Mouse (Mus musculus): ENCODE data around the gene Gimap3. TPM values are rescaled to one million over a fixed set of nuclear protein-coding genes. Genes with fewer than 3 reads are reported as not detected.

The Gimap3 gene
- total RNA-seq, 2 experiments from 2014 or later, result not detected

Other genes with a start within 250 kb of the Gimap3 start
- gene Atp6v0e2, start 233.2 kb downstream of the Gimap3 start, total RNA-seq (2021), result 100 to 1,000 TPM; 485 to 501 TPM
- gene Lrrc61, start 216.1 kb downstream of the Gimap3 start, total RNA-seq (2021), result 10 to 100 TPM; 28.9 to 31.6 TPM
- gene Rarres2, start 198.1 kb downstream of the Gimap3 start, total RNA-seq (2021), result 1 to 10 TPM; 6.2 to 7.0 TPM
- gene Gm45021, start 181.2 kb downstream of the Gimap3 start, total RNA-seq (2021), result not detected
- gene Repin1, start 177.0 kb downstream of the Gimap3 start, total RNA-seq (2021), result 10 to 100 TPM; 28.0 to 29.5 TPM
- not detected for gene Gm44965, start 176.9 kb downstream of the Gimap3 start, total RNA-seq (2021)
- gene Zfp775, start 168.8 kb downstream of the Gimap3 start, total RNA-seq (2021), result 1 to 10 TPM; 5.8 to 6.8 TPM
- gene AI854703, start 144.1 kb downstream of the Gimap3 start, total RNA-seq (2021), result 10 to 100 TPM; 17.1 to 17.3 TPM
- 1 to 10 TPM; 1.3 to 1.8 TPM for gene Gimap8, start 123.6 kb downstream of the Gimap3 start, total RNA-seq (2021)
- gene Gimap9, start 94.7 kb downstream of the Gimap3 start, total RNA-seq (2021), result 1 to 10 TPM; 1.2 to 1.4 TPM
- gene Gimap4, start 86.3 kb downstream of the Gimap3 start, total RNA-seq (2021), result under 1 TPM; 0.55 to 0.66 TPM
- gene Gimap6, start 62.6 kb downstream of the Gimap3 start, total RNA-seq (2021), result 1 to 10 TPM; 6.5 to 7.0 TPM
- gene Gm28053, start 52.2 kb downstream of the Gimap3 start, total RNA-seq (2021), result not detected
- gene Gimap7, start 52.2 kb downstream of the Gimap3 start, total RNA-seq (2021), result not detected
- 1 to 10 TPM; 3.1 to 3.4 TPM for gene Gimap1, start 31.8 kb downstream of the Gimap3 start, total RNA-seq (2021)
- 1 to 10 TPM; 1.2 to 1.6 TPM for gene Gimap5, start 24.7 kb downstream of the Gimap3 start, total RNA-seq (2021)
- 10 to 100 TPM; 15.6 to 18.6 TPM for gene Tmem176a, start 70.1 kb upstream of the Gimap3 start, total RNA-seq (2021)
- gene Tmem176b, start 70.6 kb upstream of the Gimap3 start, total RNA-seq (2021), result 10 to 100 TPM; 38.2 to 42.5 TPM
- not detected for gene Aoc1, start 102.0 kb upstream of the Gimap3 start, total RNA-seq (2021)
- not detected for gene 1600015I10Rik, start 159.0 kb upstream of the Gimap3 start, total RNA-seq (2021)
- not detected for gene Doxl2, start 204.1 kb upstream of the Gimap3 start, total RNA-seq (2021)
- not detected for gene Svs1, start 216.0 kb upstream of the Gimap3 start, total RNA-seq (2021)